ENCODE assay signal across 27 mouse cellular contexts in genomic region chr5:128761118-128761517, GRCm38 (mm10). TPM values are rescaled to one million over a fixed set of nuclear protein-coding genes. Genes with fewer than 3 reads are reported as not detected.
DNase-seq lines count a peak whose midpoint lies in the region; ATAC-seq lines count a peak whose summit lies in the region.
"Had no signal": no experiment of that assay in that cellular context is flagged by ENCODE, and none has a peak within 500 bp of the region (broad histone marks: within the 10 kb centered on the region; RNA-seq: fewer than 3 reads in every experiment).

No protein-coding gene starts in this region.

- no peaks in the 10 kb centered on the region for H3K4me1 ChIP-seq in midbrain, embryonic 11.5 days (ENCODE audit: control insufficient read depth, insufficient read depth, low read length)
- no peaks in the 10 kb centered on the region; the same call in 1 of the 2 replicates for H3K4me1 ChIP-seq in midbrain, embryonic 13.5 days (replicated peaks)
- no peaks in the 10 kb centered on the region; the same call in 1 of the 2 replicates for H3K4me1 ChIP-seq in limb, embryonic 11.5 days (ENCODE audit: control insufficient read depth, insufficient read depth, low read length)
- H3K4me1 ChIP-seq: embryonic facial prominence, embryonic 13.5 days; forebrain, embryonic 15.5 days; stomach, embryonic 15.5 days had no signal

- no peak for ATAC-seq in midbrain, embryonic 11.5 days (ENCODE audit: low FRiP score)
- no peak for ATAC-seq in midbrain, embryonic 13.5 days
- ATAC-seq in limb, embryonic 11.5 days (ENCODE audit: insufficient number of reproducible peaks, low FRiP score, low TSS enrichment, low read depth) = no peak
- ATAC-seq: forebrain, embryonic 15.5 days had no signal

- no peak overlapping the region for H3K9ac ChIP-seq in midbrain, embryonic 11.5 days (ENCODE audit: low read length)
- no peak overlapping the region for H3K9ac ChIP-seq in midbrain, embryonic 13.5 days (replicated peaks)
- no peak overlapping the region for H3K9ac ChIP-seq in limb, embryonic 11.5 days (ENCODE audit: low read length)
- H3K9ac ChIP-seq: embryonic facial prominence, embryonic 13.5 days; forebrain, embryonic 15.5 days; hindbrain, embryonic 14.5 days; neural tube, embryonic 12.5 days; stomach, embryonic 15.5 days had no signal

- no peaks in the 10 kb centered on the region for H3K36me3 ChIP-seq in midbrain, embryonic 11.5 days (ENCODE audit: control insufficient read depth, insufficient read depth, low read length)
- H3K36me3 ChIP-seq in midbrain, embryonic 13.5 days = no peaks in the 10 kb centered on the region
- no peaks in the 10 kb centered on the region for H3K36me3 ChIP-seq in limb, embryonic 11.5 days (ENCODE audit: control insufficient read depth, insufficient read depth, low read length)
- H3K36me3 ChIP-seq: embryonic facial prominence, embryonic 13.5 days; forebrain, embryonic 15.5 days; G1E; neural tube, embryonic 12.5 days; stomach, embryonic 15.5 days had no signal

- H3K27ac ChIP-seq in midbrain, embryonic 11.5 days (ENCODE audit: low read depth, low read length) = no peak overlapping the region
- H3K27ac ChIP-seq in midbrain, embryonic 13.5 days = no peak overlapping the region
- no peak overlapping the region for H3K27ac ChIP-seq in limb, embryonic 11.5 days (replicated peaks; ENCODE audit: low read depth, low read length)
- H3K27ac ChIP-seq: embryonic facial prominence, embryonic 13.5 days; forebrain, embryonic 15.5 days; hindbrain, embryonic 14.5 days; neural tube, embryonic 12.5 days; stomach, embryonic 15.5 days had no signal

- H3K4me2 ChIP-seq in midbrain, embryonic 11.5 days = no peak overlapping the region
- H3K4me2 ChIP-seq in midbrain, embryonic 13.5 days (replicated peaks) = no peak overlapping the region
- no peak overlapping the region for H3K4me2 ChIP-seq in limb, embryonic 11.5 days (ENCODE audit: low read depth, severe bottlenecking)
- H3K4me2 ChIP-seq: embryonic facial prominence, embryonic 13.5 days; forebrain, embryonic 15.5 days; hindbrain, embryonic 14.5 days; neural tube, embryonic 12.5 days; stomach, embryonic 15.5 days had no signal

- no peak overlapping the region for H3K4me3 ChIP-seq in midbrain, embryonic 11.5 days (ENCODE audit: low read depth, low read length)
- no peak overlapping the region for H3K4me3 ChIP-seq in midbrain, embryonic 13.5 days (replicated peaks)
- no peak overlapping the region for H3K4me3 ChIP-seq in limb, embryonic 11.5 days (ENCODE audit: low read depth, low read length)
- H3K4me3 ChIP-seq: embryonic facial prominence, embryonic 13.5 days; forebrain, embryonic 15.5 days; neural tube, embryonic 12.5 days; stomach, embryonic 15.5 days had no signal

- WGBS in midbrain, embryonic 11.5 days = 56% methylated on average over 8 of the region's 8 CpGs
- WGBS in midbrain, embryonic 13.5 days = 62% methylated on average over 8 of the region's 8 CpGs
- WGBS in limb, embryonic 11.5 days = 32% methylated on average over 8 of the region's 8 CpGs

- H3K27me3 ChIP-seq in midbrain, embryonic 11.5 days (ENCODE audit: control insufficient read depth, insufficient read depth, low read length) = no peaks in the 10 kb centered on the region
- H3K27me3 ChIP-seq in midbrain, embryonic 13.5 days = no peaks in the 10 kb centered on the region
- H3K27me3 ChIP-seq in limb, embryonic 11.5 days (ENCODE audit: control insufficient read depth, insufficient read depth, low read length) = no peaks in the 10 kb centered on the region
- H3K27me3 ChIP-seq: embryonic facial prominence, embryonic 13.5 days; forebrain, embryonic 15.5 days; neural tube, embryonic 12.5 days; stomach, embryonic 15.5 days had no signal

- DNase-seq in midbrain, embryonic 11.5 days (ENCODE audit: low spot score, missing footprints) = peak; percentile 85
- peak; percentile 64 for DNase-seq in embryo, embryonic 10.5 days (ENCODE audit: low spot score)
- peak; percentile 48 for DNase-seq in limb, embryonic 11.5 days (ENCODE audit: low spot score)
- no peak for DNase-seq in ovary, postnatal 10 days (ENCODE audit: low spot score)
- no peak for DNase-seq in right cerebral cortex, postnatal 14 days
- no peak for DNase-seq in left cerebral cortex, adult 18-20 months (ENCODE audit: low spot score in 2 of 2)
- DNase-seq: adrenal gland, postnatal 14 days; cerebellum, adult 11 months; cerebellum, postnatal 36 days; gastrocnemius, postnatal 25 days; kidney, adult 9 months; kidney, postnatal 36 days; liver; lung, postnatal 10 days; thymus, adult 18-20 months had no signal

- H3K9me3 ChIP-seq in midbrain, embryonic 11.5 days (ENCODE audit: control insufficient read depth, low read length) = no peaks in the 10 kb centered on the region
- H3K9me3 ChIP-seq in midbrain, embryonic 13.5 days = no peaks in the 10 kb centered on the region
- H3K9me3 ChIP-seq in limb, embryonic 11.5 days (ENCODE audit: control insufficient read depth, low read length) = no peaks in the 10 kb centered on the region
- H3K9me3 ChIP-seq: embryonic facial prominence, embryonic 13.5 days; forebrain, embryonic 15.5 days; neural tube, embryonic 12.5 days; stomach, embryonic 15.5 days had no signal

RNA-seq across cellular contexts. Expression of gene Piwil1, which starts 58.8 kb away (rescaled TPM):
- 0.14 TPM in 1 of 2 replicates, not detected in the other for polyA plus RNA-seq in midbrain, embryonic 11.5 days (2014; fragmentation: Nextera tagmentation; extraction: Ambion mirVana)
- 0.14 and 0.27 TPM in 2 replicates for polyA plus RNA-seq in midbrain, embryonic 13.5 days (2015; fragmentation: Nextera tagmentation; extraction: Ambion mirVana)
- not detected in 2 replicates for polyA plus RNA-seq in limb, embryonic 11.5 days (2014; fragmentation: Nextera tagmentation; extraction: Ambion mirVana)
- total RNA-seq in left cerebral cortex, adult 18-20 months (2021) = not detected
- total RNA-seq: adrenal gland, postnatal 14 days; gastrocnemius, postnatal 25 days; megakaryocyte, adult 5-6 weeks had no signal
- polyA plus RNA-seq: embryonic facial prominence, embryonic 13.5 days; G1E; heart, embryonic 16.5 days; intestine, embryonic 14.5 days; liver, embryonic 16.5 days; stomach, embryonic 15.5 days; urinary bladder, adult 2 months had no signal

Comparison
In these comparisons a context has a peak if more than half of its experiments do, and no peak if none do; other contexts are left out.
1. DNase-seq: peak in midbrain, embryonic 11.5 days (single experiment), embryo, embryonic 10.5 days (single experiment) and limb, embryonic 11.5 days (single experiment); none in ovary, postnatal 10 days (single experiment), right cerebral cortex, postnatal 14 days (single experiment) and left cerebral cortex, adult 18-20 months (0 of 2).